Mouse (Mus musculus) thymus, adult 2 months (tissue): ENCODE measurements at regions not wholly inside any gene's neighbourhood (a gene's known extent, or its start where the extent isn't known, plus 50 kb on each side); places are given as distances from the start of the nearest gene placed in this dataset.

ENCODE experiments used
- CTCF ChIP-seq: fragments of 200-500 bp; IDR thresholded peaks from 2 replicates; pipeline ENCODE4 v1.5.1; 2012; ENCODE audit warnings: mild to moderate bottlenecking, control low read depth, low read length, moderate library complexity, borderline replicate concordance; ENCODE audit not compliant: control insufficient read depth, poor library complexity, insufficient read depth; ENCODE audit errors: extremely low read depth
- POLR2A ChIP-seq: fragments of 200-500 bp; IDR thresholded peaks from 2 replicates; pipeline ENCODE4 v1.6.1; 2012; ENCODE audit warnings: mild to moderate bottlenecking, low read length, control low read depth, moderate library complexity; ENCODE audit not compliant: control insufficient read depth, poor library complexity, insufficient read depth; ENCODE audit errors: extremely low read depth

GRCm38 (mm10) chr6:144890914-144891313 lies 109.1 kb upstream of the Sox5 start:
- TF ChIP-seq CTCF (no peak), POLR2A (no peak)
